Mouse (Mus musculus): ENCODE data around the gene Tedc2.

DNA sequence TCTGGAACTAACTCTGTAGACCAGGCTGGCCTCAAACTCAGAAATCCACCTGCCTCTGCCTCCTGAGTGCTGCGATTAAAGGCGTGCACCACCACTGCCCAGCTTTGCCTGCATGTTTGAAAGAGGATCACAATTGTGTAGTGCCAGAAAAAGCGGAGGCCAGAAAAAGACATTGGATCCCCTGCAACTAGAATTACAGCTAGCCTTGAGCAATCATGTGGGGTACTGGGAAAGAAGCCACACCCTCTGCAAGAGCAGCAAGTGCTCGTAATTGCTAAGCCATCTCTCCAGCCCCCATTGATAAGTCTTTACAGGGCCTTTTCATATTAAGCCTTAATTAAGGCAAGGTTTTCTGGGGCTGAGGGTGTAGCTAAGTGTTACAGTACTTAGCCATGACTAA lies 29.2 kb downstream of the Tedc2 start:
- TF ChIP-seq POLR2A (IDR thresholded peaks at IDR 0.05; ENCODE audit: borderline replicate concordance, extremely low read depth, low read depth, low read length) (no peak), CTCF (IDR thresholded peaks at IDR 0.05; ENCODE audit: insufficient read depth, low read length) (no peak)
